Mouse (Mus musculus) monocyte, adult 5-6 weeks (primary cell): ENCODE data around the gene 2010111I01Rik. TPM values are rescaled to one million over a fixed set of nuclear protein-coding genes. Genes with fewer than 3 reads are reported as not detected.
"Not testable (repeated sequence)": the region's sequence is repeated elsewhere in the genome, so short reads cannot be mapped to it uniquely, and the experiment has no call there.

Experiments
- ATAC-seq: fragments of 153-309, 156-312 bp; replicated peaks from 2 replicates; pipeline ENCODE4 v1.8.0; 2017; ENCODE audit warnings: mild to moderate bottlenecking; ENCODE audit not compliant: low TSS enrichment, insufficient number of reproducible peaks, severe bottlenecking, poor library complexity, low FRiP score
- total RNA-seq: library from RNA; stranded (forward); fragments of 200-1000, 200-491, 200-594 nt; gene quantifications from 3 replicates; pipeline ENCODE4 v1.2.3, GENCODE M21; 2017

2010111I01Rik gene
- total RNA-seq, 1 experiment from 2014 or later = 31.3 TPM

DNA sequence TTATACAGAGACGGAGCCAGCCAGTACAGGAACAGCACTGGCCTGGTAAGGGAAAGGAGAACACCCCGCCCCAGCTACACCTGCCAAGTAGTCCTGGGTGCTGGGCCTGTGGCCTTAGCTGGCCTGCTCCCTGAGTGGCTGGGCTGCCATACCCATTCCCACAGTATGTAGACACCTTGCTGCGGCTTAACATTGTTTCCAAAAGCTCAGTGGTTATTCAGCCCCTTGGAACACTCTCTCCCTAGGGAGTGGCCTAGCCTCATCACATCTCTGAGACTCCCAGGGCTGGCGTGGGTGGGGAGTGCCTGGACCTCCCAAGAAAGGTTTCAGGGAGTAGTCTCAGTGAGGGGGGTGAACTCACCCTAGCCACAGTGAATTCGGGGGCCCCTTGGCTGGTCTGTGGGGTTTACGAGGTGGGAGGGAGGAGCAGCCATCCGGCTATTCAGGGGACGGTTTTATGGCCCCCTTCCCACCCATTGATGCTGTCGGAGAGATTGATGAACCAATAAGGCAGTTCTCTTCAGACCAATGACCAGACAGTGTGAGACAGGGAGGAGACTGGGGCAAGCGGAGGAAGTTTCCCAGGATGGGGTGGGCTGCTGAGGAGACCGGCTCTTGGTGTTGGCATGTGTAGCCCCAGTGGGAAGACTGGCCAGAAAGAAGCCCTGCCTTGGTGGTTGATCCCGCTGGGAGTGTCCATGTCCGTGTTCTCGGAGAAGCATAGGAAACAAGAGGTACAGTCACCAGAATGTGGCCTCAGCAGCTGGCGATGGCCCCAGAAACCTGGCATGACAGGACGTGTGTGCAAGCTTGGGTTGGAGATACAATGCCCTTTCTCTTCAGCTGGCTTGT, 340.7 kb downstream of the 2010111I01Rik start:
- no peak for ATAC-seq

DNA sequence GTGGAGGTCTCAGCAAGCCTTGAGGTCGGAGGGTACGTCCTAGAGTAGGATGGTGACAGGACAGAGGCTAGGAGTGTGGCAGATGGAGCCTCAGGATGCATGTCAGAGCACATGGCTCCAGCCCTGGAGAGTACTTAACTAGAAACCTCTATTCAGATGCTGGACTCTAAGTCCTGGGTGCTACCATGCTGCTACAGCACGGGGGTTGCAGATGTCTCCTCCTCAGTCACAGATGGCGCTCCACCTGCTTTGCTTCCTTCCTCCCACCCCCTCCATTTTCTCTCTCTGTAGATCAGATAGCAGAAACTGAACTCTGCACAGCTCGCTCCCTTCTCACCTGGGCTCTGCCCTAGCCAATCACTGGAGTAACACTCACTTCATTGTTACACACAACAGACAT, 342.1 kb downstream of the 2010111I01Rik start:
- no peak for ATAC-seq

DNA sequence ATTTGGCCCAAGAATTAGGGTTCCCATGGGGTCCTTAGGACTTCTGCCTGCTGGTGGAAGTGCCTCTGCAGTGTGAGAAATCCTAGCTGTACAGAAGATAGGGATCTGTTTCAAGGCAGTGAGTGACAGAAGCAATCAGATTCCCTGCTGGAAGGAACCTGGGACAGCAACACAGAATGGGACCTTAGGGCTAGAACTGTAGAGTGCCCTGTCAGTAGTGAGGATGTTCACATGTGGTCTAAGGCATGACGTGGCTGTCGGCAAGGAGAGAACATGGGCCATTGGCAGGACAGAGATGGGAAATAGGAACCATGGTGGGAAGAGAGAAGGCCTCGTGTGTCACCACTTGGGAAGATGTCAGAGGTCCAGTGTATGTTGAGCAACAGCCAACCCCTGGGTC, 344.9 kb downstream of the 2010111I01Rik start:
- ATAC-seq = no peak

DNA sequence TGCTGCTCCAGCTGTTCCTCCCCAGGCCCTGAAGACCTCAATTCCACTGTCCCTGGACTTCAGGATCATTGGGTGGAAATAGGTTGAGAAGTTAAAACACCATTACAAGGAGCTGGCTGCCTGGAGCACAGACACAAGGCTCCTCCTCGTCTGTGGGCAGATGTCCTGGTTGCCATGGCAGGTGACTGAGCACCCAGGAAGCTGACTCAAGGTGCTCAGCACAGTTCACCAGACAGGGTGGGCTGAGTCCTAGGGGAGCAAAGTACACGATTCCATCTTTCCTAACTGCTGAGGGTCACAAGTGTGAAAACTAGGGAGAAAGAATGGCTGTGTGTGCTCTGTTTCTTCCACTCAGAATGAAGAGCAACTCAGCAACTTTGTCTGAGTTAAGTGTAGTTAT, 346.5 kb downstream of the 2010111I01Rik start:
- ATAC-seq = no peak

DNA sequence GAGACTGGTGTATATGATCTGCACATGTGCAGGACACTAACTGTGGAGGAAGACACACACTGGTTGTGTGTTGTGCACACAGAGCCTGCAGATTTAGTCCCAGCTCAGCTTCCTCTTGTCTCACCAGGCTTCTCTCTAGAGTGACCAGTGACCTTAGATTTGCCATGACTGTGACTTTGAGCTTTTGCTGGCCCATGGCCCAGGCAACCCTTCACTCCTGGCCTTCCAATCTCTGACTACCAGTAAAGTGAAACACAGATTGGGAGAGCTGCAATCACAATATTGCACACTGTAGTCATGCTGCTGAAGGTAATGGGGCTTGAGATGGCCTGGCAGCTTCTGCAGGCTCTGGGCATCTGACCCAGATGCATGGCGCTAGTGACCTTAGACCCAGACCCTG, 348.6 kb downstream of the 2010111I01Rik start:
- no peak for ATAC-seq

DNA sequence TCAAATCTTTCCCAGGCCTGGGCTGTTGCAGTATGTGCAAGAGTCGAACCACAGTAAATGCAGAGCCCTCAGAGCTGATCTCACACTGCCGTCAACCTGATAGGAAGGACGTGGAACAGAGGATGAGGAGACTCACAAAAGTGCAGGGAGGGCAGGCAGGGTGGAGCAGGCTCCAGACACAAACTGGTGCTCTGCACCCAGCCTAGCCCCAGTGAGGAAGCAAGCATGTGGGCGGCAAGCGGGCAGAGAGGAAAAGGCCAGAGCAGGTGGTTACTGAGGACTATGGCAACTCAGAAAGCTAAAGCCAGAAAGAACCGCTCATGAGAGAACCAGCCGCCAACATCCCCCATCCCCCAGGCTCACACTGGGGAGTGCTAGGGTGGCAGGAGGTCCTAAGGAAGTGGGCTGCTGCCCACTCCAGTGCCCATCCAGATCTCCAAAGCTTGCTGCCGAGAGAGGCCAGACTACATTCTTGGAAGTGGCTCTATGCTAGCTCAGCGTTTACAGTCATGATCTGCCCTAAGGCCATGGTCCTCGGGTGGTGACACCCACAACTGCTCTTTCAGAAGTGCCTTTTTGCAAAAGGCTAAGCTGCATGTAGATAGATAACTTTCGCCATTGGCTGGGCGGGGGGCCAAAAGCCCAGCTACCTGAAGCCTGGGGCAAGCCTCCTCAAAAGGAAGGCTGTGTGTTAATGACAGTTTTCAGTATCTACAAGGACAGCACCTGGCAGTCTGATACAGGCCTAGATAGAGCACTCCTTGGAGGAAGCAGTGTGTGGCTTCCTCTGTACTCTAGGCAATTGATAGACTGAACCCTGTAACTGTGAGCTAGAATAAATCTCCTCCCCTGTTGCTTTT, 349.3 kb downstream of the 2010111I01Rik start:
- ATAC-seq = no peak

DNA sequence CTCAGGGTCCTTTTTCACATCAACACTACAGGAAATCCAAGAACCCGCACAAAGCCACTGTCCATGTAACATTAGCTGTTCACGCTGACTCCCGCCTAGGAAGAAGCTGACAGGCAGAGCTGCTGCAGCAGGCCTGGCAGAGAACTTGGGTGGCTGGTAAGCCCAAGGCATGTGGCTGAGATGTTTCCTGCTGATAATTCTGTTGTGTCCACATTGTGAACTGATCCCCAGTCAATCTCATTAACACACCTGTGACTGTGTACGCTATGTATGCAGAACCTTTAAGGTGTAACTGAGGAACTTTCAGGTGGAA, 349.9 kb downstream of the 2010111I01Rik start:
- no peak for ATAC-seq

DNA sequence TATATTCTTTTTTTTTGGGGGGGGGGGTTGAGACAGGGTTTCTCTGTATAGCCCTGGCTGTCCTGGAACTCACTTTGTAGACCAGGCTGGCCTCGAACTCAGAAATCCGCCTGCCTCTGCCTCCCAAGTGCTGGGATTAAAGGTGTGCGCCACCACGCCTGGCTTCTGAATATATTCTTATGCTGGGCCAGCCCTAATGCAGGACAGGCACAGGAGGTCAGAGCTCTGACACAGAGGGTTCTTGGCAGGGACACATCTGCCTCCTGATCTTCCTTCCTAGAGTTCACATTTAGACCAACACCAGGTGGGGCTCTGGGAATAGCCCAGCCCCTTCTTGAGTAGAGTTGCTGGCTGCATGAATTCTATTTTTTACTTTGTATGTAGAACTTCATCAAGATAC, 350.4 kb downstream of the 2010111I01Rik start:
- not testable (repeated sequence) for ATAC-seq

DNA sequence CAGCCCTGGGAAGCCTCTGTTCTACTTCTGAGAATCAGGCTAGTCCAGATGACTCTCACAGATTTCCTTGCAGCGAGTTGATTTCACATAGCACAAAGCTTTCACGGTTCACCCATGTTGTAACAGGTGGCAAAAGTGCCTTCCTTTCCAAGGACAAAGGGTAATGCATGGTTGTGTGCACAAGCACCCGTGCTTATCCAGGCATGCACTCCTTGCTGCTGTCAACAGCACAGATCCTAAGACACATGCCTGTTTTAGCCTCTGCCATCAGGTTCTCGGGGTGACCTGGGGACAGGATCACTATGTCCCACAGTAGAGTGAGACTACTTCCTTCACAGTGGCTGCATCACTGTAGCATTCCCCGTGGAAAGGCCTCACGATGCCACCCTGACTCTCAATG, 351.1 kb downstream of the 2010111I01Rik start:
- no peak for ATAC-seq

DNA sequence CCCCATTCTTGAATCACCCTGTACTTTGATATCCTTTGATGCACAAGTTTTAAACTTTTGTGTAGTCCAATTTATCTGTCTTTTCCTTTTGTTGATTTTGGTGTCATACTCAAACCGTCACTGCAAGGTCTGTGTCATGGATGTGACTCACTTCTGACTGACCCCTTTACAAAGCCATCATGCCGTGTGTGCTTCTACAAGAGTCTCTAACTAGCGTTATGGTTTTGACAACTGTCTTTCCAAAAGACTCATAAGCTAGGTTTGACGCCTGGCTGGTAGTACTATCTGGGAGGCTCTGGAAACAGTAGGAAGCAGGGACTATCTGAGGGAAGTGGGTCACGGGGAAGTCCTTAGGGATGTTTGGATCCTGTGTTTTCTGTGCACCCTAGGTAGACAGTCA, 351.7 kb downstream of the 2010111I01Rik start:
- no peak for ATAC-seq

DNA sequence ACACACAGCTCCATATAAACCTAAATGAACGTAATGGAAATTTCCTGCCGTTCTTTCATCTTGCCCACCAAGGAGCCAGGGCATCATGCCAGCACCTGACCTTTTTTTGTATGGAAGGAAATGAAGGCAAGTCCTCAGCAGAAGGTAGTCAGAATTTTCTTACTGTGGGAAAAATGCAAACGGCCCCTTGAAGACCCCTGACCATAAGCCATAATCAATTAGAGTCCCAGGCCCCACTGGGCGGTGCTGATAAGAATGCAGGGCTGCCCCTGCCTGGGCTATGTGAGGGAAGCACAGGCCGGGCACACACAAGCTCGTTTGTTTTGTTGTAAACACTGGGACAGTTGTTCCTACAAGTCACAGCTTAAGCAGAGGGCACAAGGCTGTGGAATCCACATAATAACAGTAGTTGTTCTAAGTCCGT, 353.0 kb downstream of the 2010111I01Rik start:
- ATAC-seq = no peak

DNA sequence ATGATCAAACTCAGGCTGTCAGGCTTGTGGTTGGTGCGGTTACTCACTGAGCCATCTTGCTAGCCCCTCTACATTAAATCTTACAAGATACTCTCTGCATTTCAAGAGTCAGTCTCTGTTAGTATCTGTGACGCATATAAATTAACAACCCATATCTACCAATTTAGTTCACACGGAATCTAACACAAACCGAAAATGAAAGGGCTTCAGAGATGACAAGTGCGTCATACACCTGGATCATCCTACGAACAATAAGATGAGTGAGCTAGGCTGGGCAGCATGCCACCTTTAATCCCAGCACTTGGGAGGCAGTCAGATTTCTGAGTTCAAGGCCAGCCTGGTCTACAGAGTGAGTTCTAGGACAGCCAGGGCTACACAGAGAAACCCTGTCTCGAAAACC, 355.1 kb downstream of the 2010111I01Rik start:
- ATAC-seq = no peak

DNA sequence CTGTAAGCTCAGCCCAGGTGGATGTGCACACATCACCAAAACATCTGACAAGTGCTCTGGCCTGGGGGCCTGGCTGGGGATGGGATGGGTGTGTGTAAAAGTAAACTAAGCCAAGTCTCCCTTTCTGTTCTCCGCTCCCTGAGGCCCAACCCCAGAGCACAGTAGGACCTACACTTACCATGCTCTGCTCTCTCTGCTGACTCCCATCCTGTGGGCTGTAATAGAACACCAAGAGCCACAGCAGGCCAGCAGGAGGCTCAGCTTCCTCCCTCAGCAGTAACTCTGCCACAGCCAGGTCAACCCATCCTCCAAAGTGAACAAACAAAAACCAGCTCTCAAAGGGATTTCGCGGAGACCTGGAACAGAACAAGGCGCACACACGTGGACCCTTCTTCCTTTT, 357.0 kb downstream of the 2010111I01Rik start:
- ATAC-seq = no peak

DNA sequence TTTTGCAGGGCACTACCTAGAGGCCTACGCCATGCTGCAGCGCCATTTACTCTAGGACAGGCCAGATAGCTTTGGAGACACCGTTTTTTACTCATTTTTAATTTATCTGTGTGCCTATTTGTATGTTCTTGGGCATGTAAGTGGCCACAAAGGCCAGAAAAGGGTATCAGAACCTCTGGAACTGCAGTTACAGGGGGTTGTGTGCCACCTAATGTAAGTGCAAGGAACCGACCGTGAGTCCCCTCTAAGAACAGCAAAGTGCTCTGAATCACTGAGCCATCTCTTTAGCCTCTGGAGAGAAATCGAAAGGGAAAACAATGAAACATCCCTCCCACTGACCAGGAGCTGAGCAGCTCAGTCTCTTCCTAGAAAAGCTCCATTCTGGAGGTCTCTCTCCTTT, 358.1 kb downstream of the 2010111I01Rik start:
- ATAC-seq = no peak

DNA sequence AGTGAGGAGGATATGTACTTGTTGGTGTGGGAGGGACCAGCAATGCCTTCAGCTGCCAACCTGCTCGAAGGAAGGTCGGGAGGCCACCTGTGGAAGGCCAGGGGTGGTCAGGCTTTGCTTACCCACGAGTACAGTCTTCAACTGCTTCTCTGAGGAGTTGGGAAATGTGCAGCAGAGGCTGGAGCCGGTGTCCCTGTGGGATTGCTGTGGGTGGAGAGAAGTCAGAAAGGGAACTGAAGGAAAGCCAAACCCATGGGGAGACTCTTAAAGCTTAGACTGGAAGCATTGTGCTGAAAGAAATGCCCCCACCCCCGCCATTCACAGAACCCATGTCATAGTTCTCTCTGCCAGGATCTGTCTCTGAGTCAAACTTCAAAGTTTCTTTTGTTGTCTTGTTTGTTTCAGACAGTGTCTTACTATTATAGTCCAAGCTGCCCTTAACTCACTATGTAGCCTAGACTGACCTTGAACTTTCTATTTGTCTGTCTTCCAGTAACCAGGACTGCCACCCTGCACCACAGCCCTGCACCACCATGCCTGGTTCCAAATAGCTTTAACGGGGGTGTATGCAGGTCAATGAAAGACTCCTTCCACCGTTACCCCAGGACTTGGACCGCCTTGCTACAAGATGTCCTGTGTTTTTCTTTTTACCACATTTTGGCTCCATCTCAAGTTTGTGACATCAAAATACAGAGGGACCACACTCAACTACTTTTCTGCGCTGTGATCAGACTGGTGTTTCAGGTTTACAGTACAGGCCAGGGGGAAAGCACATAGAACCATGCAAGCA, 358.8 kb downstream of the 2010111I01Rik start:
- ATAC-seq = no peak

DNA sequence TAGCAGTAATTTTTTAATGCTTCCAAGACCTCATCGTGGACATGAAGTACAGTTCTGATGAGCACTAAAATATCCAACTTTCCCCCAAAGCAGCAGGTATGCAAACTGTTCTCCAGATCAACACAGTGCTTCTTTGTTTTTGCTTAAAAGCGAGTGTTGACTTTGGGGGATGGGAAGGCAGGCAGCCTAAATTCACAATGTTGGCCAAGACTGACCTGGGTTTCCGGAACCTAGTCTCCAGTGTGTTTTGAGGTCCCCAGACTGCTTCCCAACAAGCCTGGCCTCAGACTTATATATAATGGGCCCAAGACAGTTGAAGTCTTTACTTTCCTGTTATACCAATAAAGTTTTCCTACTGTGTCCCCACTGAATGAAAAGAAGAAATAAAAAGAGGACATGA, 359.6 kb downstream of the 2010111I01Rik start:
- no peak for ATAC-seq

DNA sequence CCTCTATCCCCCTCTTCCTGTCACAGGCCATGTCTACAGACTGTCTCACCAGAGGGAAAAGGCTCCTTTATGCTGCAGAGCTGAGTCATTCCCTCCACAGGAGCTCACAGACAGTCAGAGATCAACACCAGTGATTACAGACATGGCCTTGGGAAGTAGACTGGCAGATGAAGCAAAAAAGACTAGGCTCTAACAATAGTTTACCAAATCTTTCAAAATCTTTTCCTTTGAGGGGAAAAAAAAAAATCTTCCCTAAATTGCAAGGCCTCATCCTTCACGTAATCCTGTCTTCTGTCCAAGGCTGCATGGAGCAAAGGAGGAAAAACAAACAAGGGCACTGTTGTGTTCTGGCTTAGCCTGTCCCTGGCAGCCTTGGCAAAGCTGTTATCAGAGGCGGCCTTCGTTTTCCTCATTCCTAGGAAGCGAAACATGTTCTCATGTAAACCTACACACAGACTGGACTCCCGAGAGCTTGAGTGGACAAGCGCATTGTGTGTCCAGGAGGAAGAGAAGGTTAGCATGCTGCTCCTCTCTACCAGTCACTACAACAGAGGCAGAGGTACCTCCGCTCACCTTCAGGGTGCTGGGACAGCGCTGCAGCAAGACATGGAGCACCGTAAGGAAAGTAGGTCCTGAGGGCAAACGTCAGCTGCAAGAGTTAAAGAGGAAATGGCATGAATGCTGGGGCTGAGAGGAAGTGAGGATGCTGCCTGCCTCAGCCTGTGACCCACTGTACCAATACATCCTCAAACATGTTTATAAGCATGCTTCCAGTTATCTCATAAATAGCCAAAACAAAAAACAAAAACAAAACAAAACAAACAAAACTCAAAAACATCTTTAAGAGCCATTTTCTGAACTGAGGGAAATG, 360.5 kb downstream of the 2010111I01Rik start:
- ATAC-seq = no peak

DNA sequence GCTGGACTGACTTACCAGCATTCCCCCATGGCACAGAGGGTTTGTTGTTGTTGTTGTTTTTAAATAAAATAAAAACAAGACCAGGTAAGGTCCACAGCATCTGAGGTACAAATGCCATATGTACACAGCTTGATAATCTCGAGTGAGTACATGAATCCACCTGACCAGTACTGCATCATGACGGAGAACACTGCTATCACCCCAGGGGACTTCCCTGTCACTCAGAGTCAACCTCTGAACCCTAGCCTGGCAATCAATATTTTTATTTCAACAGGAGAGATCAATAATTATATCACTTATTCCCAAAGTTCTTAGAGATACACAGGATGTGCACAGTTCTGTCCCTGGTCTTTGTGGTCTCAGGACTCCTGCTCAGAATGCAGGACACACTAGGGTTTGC, 361.3 kb downstream of the 2010111I01Rik start:
- ATAC-seq = no peak
